Mouse (Mus musculus): ENCODE results near the gene Gm28051.

The Gm28051 gene

DNA sequence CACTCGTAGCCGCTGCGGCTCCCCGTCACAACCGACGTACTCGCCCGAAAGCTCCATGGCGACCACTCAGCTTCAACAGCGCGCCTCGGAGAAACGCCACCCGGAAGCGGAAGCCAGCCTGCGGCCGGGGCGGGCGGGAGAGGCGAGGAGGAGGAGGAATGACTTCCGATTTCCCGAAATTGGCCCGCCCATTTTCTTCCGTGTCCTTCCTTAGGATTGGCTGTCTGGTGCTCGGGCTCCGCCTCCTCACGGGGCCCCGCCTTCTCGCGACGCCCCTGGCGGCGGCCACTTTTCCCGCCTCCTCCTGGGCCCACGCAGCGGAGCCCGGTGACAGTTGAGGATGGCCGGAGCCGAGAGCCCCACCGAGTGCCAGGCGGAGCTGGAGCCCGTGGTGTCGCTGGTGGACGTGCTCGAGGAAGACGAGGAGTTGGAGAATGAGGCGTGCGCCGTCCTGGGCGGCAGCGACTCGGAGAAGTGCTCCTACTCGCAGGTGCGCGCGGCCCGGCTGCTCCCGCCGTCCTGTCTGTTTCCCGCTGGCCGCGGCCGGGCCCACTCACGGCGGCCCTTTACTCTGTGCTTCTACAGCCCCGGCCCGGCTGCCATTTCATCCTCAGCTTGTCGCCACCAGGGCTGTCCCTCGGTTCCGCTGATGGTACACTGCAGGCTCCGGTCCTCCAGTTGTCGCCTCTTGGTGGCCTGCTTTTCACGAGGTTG is at the start of gene Gm28051, which contains the start of the genes Gon7 and Ubr7:
Gm28051 (minus strand) TSS at position 77 of the 714 bp plus-strand sequence.
Gon7 (minus strand) TSS at position 115 of the 714 bp plus-strand sequence.
Ubr7 (plus strand) TSS at position 279 of the 714 bp plus-strand sequence.
- peak; percentile 97 for DNase-seq (ENCODE audit: low read depth, low spot score)

DNA sequence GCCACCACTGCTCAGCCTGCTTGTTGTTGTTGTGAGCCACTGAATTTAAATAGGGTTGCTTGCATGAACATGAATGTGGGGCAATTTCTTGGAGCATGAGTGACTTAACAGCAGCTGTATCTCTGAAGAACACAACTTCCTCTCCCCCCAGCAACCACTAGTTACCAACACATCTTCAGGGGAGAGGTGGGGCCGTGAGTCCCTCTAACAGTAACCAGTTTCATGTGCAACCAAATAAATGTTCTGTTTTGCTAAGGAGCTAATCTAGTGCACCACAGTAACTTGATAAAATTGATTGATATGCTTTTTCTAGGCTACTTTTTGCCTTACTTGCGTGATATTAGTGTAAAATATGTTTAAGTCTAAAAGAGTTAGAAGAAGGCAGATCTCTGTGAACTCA is 42.0 kb upstream of the Gm28051 start:
- DNase-seq (ENCODE audit: low read depth, low spot score), result no peak

DNA sequence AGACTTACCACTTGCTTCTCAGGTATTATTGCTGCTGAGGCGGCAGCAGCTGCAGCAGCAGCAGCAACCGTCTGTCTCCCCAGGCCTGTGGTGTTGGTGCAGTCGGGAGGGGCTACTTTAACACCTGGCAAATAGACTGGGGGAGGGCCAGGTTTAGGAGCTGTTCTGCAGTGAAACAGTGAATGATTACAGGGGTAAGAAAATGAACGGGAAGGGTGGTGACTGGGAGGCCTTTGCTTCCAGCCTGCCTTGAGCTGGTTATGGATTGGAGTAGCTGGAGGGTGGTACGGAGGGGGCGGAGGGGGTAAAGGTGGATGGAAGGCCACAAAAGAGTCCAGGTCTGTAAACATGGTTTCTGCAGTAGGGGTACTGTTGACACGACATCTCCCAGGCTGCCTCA is 30.4 kb upstream of the Gm28051 start:
- no peak for DNase-seq (ENCODE audit: low read depth, low spot score)

DNA sequence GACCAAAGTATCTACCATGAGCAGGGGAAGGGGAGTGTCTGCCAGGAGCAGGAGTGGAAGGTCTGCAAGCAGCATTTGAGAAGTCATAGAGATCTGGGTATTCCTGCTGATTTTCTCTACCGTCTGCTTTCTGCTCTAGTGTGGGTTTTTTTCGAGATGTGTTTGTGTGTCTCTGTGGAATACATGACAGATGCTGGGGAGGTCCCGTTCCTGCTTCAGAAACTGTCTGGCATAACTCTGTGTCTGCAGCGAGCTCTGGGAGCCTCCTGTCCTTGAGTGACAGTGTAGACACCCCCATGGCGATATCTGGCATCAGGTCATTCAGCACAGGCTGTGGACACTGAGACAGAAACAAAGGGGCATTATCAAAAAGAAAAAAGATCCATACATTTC is 28.0 kb upstream of the Gm28051 start:
- no peak for DNase-seq (ENCODE audit: low read depth, low spot score)

DNA sequence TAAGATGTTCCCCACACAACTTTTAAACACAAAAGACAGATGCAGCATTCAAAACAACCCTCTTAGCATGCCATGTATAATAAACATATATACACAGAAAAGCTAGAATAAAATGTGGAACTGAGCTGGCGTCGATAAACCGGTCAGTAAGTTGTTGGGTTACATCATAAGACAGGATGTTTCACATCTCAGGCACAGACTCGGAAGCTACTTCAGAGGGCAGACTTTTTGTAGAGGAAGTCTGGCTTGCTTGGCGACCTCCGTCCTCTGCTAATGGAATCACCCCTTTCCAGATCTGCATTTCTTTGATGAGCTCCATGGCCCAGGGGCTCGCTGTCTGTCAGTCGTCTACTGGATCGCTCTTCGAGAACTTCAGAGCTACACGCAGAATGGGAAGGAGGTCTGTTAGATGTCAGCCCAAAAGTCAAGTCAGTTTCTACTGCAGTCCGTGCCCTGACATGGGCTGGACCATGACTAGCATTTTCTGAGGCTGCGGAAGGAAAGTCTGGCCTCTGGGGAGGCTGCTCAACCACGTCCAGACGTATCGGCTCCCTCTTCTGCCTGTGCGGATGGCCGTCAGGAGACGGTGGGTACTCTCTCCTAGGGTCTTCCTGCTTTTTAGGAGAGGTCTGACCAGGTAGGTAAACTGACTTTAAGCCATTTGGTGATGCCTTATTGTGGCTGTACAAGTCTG is 27.5 kb upstream of the Gm28051 start:
- no peak for DNase-seq (ENCODE audit: low read depth, low spot score)

DNA sequence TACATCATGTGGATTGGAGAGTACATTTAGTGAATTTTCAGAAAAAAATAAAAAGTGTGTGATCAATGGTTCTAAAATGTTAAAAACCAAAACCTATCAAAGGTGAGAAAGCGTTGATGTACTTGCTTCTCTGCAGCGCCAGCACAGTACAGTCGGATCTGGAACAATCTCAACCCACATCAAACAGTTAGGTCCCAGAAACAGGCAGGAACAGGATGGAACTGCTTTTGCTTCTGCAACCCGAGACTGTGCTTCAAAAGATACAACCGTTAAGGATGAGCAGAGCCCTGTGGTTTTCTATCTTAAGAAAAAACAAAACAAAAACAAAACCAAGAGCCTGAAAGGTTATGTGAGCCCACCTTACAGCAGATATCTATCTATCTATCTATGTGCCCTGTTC is 25.3 kb upstream of the Gm28051 start:
- DNase-seq (ENCODE audit: low read depth, low spot score), result no peak

DNA sequence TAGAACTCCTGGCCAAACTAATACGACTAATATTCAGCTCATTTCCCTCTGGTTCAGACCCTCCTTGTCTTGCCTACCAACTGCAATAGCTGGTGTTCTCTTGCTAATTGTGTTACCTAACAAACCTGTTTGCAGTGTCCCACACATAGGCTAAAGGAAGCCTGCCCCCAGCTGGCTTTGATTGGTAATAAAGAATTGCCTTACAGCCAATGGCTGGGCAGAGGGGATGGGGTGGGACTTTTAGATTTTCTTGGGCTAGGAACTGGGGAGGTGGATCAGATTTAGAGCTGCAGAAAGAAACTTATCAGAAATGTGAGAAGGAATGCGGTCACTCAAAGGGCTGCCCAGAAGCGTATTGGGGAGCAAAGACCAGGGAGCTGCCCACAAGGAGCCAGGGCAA is 21.9 kb upstream of the Gm28051 start:
- peak; percentile 53 for DNase-seq (ENCODE audit: low read depth, low spot score)

DNA sequence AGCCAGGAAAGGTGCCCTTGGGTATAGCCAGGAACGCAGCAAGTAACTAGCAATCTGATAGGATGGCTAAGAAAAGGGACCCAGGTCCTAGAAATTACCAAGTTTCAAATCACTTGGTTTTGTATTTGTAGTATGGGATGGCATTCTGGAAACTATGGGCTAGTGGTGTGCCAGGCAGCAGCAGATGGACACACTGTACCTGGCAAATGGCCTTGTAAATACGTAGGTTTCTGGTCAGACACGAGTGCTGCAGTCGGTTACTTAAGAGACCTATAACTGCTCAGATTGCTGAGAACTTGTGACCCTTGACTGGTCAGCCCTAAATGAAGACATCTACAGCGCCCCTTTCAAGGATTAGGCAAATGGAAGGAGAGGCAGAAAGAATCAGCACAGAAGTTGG is 20.6 kb upstream of the Gm28051 start:
- DNase-seq (ENCODE audit: low read depth, low spot score), result no peak

DNA sequence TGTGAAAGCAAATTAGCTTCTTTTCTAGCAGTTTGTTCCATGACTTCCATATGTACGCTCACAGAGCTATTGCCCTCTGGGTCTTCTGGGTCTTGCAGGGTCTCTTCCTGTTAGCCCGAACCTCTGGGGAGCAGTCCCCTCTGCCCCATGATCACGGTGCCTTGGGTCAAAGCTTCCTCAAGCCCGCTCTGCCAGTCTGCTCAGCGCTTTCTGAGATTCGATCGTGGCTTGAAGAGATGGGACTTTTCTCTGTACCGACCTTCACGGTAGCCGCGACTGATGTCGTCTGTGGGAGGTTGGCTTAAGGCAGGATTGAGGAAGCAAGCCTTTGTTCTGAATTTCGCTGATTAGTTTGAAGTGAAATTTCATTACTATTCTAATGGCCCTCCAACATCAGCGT is 18.5 kb upstream of the Gm28051 start:
- DNase-seq (ENCODE audit: low read depth, low spot score), result no peak

DNA sequence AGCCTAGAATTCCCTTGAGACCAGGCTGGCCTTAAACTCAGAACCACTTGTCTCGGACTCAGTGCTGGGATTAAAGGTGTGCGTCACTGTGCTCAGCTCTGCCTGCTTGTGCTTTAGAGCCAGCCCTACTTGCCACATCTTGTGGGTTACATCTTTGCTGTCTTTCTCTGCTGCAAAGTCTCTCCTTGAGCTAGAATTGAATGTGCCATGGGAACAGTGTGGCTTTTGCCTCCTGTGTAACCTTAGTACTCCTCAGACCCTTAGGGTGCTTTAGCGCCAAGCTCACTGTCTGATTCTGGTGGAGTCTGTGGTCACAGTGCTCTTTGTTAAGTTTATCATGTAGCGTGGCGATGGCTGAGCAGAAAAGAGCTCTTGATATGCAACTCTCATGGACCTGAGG is 15.1 kb upstream of the Gm28051 start:
- DNase-seq (ENCODE audit: low read depth, low spot score), result no peak

DNA sequence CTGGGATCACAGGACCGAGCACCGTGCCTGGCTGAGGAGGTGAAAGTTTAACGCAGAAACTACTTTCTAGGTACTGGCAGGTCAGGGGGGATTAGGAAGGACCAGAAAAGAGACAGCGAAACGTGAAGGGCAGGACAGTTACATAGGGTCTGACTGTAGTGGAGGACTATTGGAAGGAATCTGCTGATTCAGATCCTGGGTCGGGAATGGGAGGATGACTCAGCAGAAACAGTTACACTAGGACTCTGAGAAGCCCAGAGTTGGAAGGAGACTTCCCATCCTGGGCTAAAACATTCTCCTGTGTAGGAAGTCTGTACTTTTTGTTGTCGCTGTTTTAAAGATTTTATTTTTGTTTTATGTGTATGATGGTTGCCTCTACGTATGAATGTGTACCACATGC is 14.0 kb upstream of the Gm28051 start:
- peak; percentile 63 for DNase-seq (ENCODE audit: low read depth, low spot score)

DNA sequence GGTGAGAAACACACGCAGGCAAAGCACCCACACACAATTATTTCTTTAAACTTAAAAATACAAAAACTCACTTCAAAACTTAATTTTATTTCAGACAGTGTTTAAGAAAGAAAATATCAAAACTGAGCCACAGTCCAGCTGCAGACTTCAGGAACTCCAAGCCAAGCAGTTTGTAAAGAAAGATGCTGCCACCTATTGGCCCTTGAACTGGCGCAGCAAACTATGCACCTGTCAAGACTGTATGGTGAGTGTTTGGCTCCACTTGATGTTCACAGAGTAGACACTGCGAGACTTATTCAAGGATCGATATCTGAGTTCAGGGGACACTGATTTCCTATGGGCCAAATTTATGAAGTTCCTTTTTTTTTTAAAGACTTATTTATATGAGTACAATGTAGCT is 11.4 kb upstream of the Gm28051 start:
- peak; percentile 36 for DNase-seq (ENCODE audit: low read depth, low spot score)

DNA sequence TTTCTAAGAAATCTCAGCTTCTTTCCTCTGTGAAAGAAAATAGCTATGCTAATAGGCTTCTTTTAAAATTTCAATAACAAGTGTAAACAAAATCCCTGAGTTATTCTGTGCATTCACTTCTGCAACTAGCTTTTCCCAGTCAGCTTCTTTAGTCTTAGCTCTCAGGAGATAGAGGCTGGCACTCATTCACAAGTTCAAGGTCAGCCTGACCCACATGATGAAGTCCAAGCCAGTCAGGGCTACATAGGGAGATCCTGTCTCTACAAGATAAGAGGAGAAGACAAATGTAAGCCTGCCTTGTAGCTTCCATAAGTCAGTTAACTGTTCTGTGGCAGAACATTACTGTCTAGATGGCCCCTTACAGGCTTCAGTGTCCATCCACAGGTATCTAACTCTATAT is 6.1 kb upstream of the Gm28051 start:
- DNase-seq (ENCODE audit: low read depth, low spot score), result no peak

DNA sequence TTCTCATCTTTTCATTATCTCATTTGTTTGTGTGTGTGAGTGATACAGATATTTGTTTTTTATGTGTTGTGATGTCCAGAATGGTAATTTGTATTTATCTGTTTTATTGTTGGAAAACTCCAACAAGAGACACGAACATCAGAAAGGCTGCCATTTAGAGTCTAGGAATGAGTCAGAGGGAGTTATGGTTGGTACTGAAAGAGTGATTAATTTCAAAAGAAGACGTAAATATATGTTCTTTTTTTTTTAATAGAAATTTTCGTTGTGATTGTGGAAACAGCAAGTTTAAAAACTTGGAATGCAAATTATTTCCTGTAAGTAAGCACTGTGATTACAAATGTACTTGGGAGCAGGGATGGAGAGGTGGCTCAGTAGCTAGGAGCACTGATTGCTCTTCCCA is 4.1 kb upstream of the Gm28051 start:
- no peak for DNase-seq (ENCODE audit: low read depth, low spot score)

DNA sequence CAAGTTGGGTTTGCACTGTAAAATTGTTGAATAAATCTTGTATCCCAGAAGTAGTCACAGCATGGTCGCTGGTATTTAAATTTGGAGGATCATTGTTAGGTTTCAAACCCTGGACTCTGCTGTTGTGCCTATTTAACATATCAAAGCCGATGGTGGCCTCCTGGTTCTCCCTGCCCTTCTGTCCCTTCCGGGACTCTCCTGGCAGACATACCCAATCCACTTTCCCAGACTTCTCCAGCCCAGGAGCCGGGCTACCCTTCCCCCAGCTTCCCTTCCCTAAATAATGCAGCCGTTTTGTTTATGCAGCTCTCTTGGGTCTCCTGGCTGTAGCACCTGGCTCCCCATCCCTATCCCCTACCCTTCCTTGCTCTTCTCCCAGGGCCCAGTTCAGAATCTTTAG is 1.4 kb upstream of the Gm28051 start:
- peak; percentile 83 for DNase-seq (ENCODE audit: low read depth, low spot score)

DNA sequence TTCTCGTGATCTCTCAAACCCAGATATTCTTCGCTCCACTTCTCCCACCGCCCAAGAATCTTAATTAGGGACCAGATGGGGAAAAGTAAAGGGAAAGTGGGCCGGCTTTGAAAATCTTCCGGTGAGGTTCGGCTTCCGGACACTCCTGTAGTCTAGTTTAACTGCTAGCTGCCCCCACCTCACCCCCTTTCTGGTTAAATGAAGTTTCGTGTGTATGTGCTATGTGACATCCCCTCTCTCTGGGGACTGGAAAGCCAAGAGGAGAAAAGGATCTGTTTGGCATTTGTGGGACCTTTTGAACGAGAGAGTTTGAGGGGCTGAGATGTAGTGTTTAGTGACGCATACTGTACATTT is 815 bp upstream of the Gm28051 start, which contains the start of gene Gm20604:
Gm20604 (minus strand) TSS at position 270 of the 354 bp plus-strand sequence.
- DNase-seq (ENCODE audit: low read depth, low spot score), result peak; percentile 43

DNA sequence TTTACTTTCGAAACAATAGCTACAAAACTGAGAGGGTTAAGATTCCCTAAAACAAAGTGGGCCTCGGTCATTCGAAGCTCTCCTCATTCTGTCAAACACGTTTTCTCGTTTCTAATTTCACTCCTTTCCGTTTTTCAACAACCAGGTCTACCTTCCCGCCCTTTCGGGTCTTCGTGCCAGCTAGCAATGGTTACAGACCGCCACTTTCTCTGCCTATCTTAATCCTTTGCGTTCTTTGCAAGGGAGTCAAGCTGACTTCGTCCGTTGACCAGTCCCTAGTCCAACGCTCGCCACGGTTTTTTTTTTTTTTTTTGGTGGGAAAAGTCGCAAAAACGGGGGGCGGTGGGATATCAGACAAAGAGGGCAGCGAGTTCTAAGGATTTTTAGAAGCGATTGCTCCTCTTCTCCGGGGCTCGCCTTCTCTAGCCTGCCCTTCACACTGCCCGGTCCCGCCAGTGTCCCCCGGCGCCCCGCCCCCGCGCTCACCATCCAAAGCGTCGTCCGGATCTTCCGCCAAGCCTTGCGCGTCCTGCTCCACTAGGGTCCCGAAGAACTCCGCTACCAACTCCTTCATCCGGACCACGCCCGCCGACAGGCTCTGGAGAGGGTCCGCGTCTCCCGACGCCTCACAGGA is 393 bp downstream of the Gm28051 start:
- DNase-seq (ENCODE audit: low read depth, low spot score), result no peak

DNA sequence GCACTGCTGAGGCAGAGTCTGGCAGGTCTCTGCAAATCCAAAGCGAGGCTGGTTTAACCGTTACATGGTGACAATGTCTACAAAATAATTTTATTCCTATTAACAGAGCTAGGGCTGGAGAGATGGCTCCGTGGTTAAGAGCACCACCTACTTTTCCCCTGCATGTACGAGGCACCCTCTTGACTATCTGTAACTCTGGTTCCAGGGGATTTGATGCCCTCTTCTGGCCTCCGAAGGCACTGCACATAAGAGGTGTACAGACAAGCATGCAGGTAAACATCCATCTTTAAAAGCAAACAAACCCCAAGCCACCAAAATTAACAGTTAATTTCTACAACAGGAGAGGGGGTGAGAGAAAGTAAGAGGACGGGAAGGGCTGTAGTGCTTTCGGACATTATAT is 1.3 kb downstream of the Gm28051 start:
- DNase-seq (ENCODE audit: low read depth, low spot score), result peak; percentile 92

DNA sequence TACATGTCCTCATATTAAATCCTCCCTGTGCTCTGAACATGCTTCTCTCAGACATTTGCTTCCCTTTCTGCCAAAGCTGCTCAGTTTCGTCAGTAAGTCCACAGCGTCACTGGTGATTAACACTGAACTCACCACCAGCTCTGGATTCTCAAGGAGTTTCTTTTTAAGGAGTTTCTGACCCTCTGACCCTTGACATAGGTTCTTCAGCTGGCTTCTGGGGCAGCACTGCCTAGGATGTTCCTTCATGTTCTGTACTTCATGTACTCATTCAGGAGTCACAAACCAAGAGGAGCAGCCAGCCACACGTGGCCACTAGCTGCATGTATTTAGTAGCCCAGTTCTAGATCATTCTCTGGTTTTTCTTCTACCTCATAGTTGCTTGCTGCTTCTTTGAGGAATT is 9.3 kb downstream of the Gm28051 start:
- DNase-seq (ENCODE audit: low read depth, low spot score), result no peak

DNA sequence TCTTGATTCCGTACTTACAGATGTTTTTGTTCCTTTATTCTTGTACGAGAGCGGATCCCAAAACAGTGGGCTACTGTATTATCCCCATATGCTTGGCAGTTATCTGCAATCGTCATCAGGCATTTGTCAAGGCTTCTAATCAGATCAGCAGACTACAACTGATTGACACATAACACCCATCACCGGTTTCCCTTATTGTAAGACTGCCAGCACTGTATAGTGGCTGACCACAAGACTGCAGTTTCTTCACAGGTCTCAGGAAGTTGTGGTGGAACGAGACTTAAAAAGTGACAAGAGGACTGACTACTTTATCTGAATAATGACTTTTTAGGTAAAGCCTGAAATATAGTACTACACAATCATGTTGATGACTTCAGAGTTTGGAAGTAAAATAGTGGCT is 12.7 kb downstream of the Gm28051 start:
- DNase-seq (ENCODE audit: low read depth, low spot score), result peak; percentile 51

DNA sequence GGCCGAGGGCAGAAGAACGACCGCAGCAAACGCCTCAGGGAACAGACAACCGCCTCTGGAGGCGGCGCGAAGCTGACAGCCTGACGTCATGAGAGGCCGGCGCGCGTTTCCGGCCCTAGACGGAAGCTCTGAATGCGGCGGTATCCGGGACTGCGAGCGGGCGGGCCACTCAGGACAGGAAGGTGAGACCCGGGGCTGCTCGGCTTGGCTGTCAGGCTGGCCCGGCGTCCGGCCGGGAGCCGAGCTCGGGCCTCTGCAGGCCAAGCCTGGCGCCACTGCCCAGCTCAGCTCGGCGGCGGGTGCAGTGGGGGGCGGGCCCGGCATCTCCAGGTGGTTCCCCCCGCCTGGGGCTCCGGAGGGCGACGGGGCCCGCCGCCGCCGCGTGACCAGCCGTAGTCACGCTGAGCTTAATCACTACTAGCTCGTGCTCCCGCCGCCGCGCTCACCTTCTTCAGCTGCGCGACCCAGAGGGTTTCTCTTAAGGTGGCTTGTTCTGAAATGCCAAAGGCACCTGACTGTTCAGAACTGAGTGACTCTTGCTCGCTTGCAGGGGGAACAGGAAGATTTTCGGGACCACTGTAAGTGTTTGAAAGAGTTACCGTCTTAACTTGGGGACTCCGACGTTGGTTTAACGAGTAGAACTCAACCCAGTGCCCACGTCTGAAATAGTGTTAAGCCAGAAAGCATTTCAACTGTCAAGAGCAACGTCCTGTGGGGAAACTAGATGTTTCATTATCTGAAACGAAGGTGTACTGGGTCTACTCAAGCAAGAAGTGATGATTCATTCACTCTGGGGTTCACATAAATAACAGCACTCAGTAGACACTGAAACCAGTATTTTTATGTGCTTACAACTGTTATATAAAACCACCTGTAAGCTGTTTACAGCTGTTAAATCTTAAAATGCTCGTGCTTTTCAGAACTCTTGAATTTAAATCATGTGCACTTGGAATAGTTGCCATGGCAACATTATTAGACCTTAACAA is 13.7 kb downstream of the Gm28051 start, which contains the start of the genes Moap1 and Tmem251:
Moap1 (minus strand) TSS at position 73 of the 986 bp plus-strand sequence.
Tmem251 (plus strand) TSS at position 174 of the 986 bp plus-strand sequence.
- peak; percentile 86 for DNase-seq (ENCODE audit: low read depth, low spot score)
